Mouse (Mus musculus): Measurements from ENCODE around the gene Tcp1. TPM values are rescaled to one million over a fixed set of nuclear protein-coding genes. Genes with fewer than 3 reads are reported as not detected.

The Tcp1 gene
- polyA plus RNA-seq, 1 experiment from 2014 or later, result 549 TPM

GRCm38 (mm10) chr17:12905810-12906209, 9.7 kb upstream of the Tcp1 start:
- Histone ChIP-seq H3K4me3 (ENCODE audit: low read depth, low read length) (no peak overlapping the region), H3K36me3 (ENCODE audit: control insufficient read depth, insufficient read depth, low read length) (peaks cover 5% of the 10 kb centered on the region), H3K9me3 (ENCODE audit: control insufficient read depth, low read length) (no peaks in the 10 kb centered on the region), H3K4me1 (replicated peaks; ENCODE audit: control insufficient read depth, insufficient read depth, low read length) (no peaks in the 10 kb centered on the region), H3K4me2 (no peak overlapping the region), H3K27me3 (replicated peaks; ENCODE audit: control insufficient read depth, insufficient read depth, low read length) (no peaks in the 10 kb centered on the region), H3K9ac (ENCODE audit: low read depth, low read length) (no peak overlapping the region), H3K27ac (ENCODE audit: low read depth, low read length) (no peak overlapping the region)
- ATAC-seq (replicated peaks; ENCODE audit: low FRiP score) (no peak), DNase-seq (ENCODE audit: low spot score) (no peak)
- WGBS, result 87% methylated on average over 4 of the region's 4 CpGs

- Histone ChIP-seq H3K4me2 (no peak overlapping the region), H3K9ac (ENCODE audit: low read depth, low read length) (no peak overlapping the region), H3K36me3 (ENCODE audit: control insufficient read depth, insufficient read depth, low read length) (peaks cover 8% of the 10 kb centered on the region), H3K27ac (ENCODE audit: low read depth, low read length) (no peak overlapping the region), H3K27me3 (replicated peaks; ENCODE audit: control insufficient read depth, insufficient read depth, low read length) (no peaks in the 10 kb centered on the region), H3K4me1 (replicated peaks; ENCODE audit: control insufficient read depth, insufficient read depth, low read length) (no peaks in the 10 kb centered on the region), H3K4me3 (ENCODE audit: low read depth, low read length) (no peak overlapping the region), H3K9me3 (ENCODE audit: control insufficient read depth, low read length) (no peaks in the 10 kb centered on the region)
- WGBS, result 91% methylated on average over 9 of the region's 9 CpGs
- DNase-seq (ENCODE audit: low spot score) (no peak), ATAC-seq (replicated peaks; ENCODE audit: low FRiP score) (no peak)
Observed at GRCm38 (mm10) chr17:12906436-12906835, 9.1 kb upstream of the Tcp1 start.

DNA sequence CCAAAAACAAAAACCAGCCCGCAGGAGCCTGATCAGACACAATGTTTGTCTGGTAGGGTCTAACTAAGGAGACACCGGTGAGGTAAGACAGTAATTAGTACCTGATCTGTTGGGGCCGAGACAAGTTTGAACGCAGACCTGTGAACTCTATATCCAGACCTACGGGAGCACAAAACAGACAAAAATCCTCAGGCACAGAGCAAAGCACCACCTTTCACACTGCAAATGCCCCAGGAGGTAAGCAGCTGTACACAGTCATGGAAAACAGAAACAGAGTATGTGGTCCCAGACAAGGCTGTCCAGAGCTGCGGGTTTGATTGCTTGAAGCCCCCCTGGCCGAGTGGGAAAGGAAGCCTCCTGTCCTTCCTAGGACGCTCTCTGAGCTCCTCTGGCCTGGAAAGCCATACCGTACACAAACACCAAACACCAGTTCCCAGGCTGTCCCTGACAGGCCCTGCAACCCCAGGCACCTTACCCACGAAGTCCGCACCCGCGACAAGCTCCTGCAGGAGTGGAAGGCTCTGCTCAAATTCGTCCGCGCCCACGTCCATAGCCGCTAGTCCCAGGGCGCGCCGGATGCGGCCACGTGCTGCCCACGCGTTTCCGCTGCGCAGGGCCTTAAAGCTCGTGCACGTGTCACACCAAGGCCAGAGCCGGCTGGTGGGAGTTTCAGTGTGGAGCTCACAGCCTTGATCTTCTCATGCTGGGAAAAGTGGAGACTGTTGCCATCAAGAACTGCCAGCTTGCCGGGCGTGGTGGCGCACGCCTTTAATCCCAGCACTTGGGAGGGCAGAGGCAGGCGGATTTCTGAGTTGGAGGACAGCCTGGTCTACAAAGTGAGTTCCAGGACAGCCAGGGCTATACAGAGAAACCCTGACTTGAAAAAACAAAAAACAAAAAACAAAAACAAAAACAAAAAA, 5.9 kb upstream of the Tcp1 start, which contains the start of gene Pnldc1:
TSS of gene Pnldc1 (minus strand) at position 870 of the 920 bp plus-strand sequence.
- 80% methylated on average over 35 of the region's 35 CpGs for WGBS
- no peak within 1 kb of the TSS for H3K4me3 ChIP-seq (ENCODE audit: low read depth, low read length)
- H3K36me3 ChIP-seq (ENCODE audit: control insufficient read depth, insufficient read depth, low read length), result peaks cover 17% of the 10 kb centered on the region
- H3K9ac ChIP-seq (ENCODE audit: low read depth, low read length), result no peak within 1 kb of the TSS
- H3K27ac ChIP-seq (ENCODE audit: low read depth, low read length), result no peak within 1 kb of the TSS
- no peak for DNase-seq (ENCODE audit: low spot score)
- H3K4me2 ChIP-seq, result no peak within 1 kb of the TSS
- no peaks in the 10 kb centered on the region for H3K27me3 ChIP-seq (replicated peaks; ENCODE audit: control insufficient read depth, insufficient read depth, low read length)
- no peaks in the 10 kb centered on the region for H3K9me3 ChIP-seq (ENCODE audit: control insufficient read depth, low read length)
- ATAC-seq (replicated peaks; ENCODE audit: low FRiP score), result peak; percentile 21; the same call in 1 of the 2 replicates
- H3K4me1 ChIP-seq (replicated peaks; ENCODE audit: control insufficient read depth, insufficient read depth, low read length), result no peaks in the 10 kb centered on the region

GRCm38 (mm10) chr17:12910391-12910790, 5.1 kb upstream of the Tcp1 start:
- Histone ChIP-seq H3K36me3 (ENCODE audit: control insufficient read depth, insufficient read depth, low read length) (peaks cover 17% of the 10 kb centered on the region), H3K4me3 (ENCODE audit: low read depth, low read length) (no peak overlapping the region), H3K4me2 (no peak overlapping the region), H3K4me1 (replicated peaks; ENCODE audit: control insufficient read depth, insufficient read depth, low read length) (0 out of 2 replicates have a peak, but pooled peaks cover 2% of the 10 kb centered on the region), H3K9me3 (ENCODE audit: control insufficient read depth, low read length) (no peaks in the 10 kb centered on the region), H3K27ac (ENCODE audit: low read depth, low read length) (no peak overlapping the region), H3K27me3 (replicated peaks; ENCODE audit: control insufficient read depth, insufficient read depth, low read length) (no peaks in the 10 kb centered on the region), H3K9ac (ENCODE audit: low read depth, low read length) (no peak overlapping the region)
- 88% methylated on average over 8 of the region's 8 CpGs for WGBS
- ATAC-seq (replicated peaks; ENCODE audit: low FRiP score) (no peak), DNase-seq (ENCODE audit: low spot score) (no peak)

GRCm38 (mm10) chr17:12915881-12916583, 531 bp downstream of the Tcp1 start, which contains the start of gene Mrpl18:
Gene Mrpl18, minus strand, starts transcription at chr17:12916345.
- DNase-seq (ENCODE audit: low spot score) (peak; percentile 99), ATAC-seq (replicated peaks; ENCODE audit: low FRiP score) (peak; percentile 98)
- H3K4me1 ChIP-seq (replicated peaks; ENCODE audit: control insufficient read depth, insufficient read depth, low read length), result peaks cover 4% of the 10 kb centered on the region; the same call in 1 of the 2 replicates
- WGBS, result under 1% methylated on average over 56 of the region's 56 CpGs
- H3K27ac ChIP-seq (ENCODE audit: low read depth, low read length), result peak within 1 kb of the TSS; percentile 95
- no peaks in the 10 kb centered on the region for H3K27me3 ChIP-seq (replicated peaks; ENCODE audit: control insufficient read depth, insufficient read depth, low read length)
- peaks cover 39% of the 10 kb centered on the region for H3K36me3 ChIP-seq (ENCODE audit: control insufficient read depth, insufficient read depth, low read length)
- no peaks in the 10 kb centered on the region for H3K9me3 ChIP-seq (ENCODE audit: control insufficient read depth, low read length)
- H3K4me2 ChIP-seq, result peak within 1 kb of the TSS; percentile 90
- H3K4me3 ChIP-seq (ENCODE audit: low read depth, low read length), result peak within 1 kb of the TSS; percentile 93
- H3K9ac ChIP-seq (ENCODE audit: low read depth, low read length), result peak within 1 kb of the TSS; percentile 100

DNA sequence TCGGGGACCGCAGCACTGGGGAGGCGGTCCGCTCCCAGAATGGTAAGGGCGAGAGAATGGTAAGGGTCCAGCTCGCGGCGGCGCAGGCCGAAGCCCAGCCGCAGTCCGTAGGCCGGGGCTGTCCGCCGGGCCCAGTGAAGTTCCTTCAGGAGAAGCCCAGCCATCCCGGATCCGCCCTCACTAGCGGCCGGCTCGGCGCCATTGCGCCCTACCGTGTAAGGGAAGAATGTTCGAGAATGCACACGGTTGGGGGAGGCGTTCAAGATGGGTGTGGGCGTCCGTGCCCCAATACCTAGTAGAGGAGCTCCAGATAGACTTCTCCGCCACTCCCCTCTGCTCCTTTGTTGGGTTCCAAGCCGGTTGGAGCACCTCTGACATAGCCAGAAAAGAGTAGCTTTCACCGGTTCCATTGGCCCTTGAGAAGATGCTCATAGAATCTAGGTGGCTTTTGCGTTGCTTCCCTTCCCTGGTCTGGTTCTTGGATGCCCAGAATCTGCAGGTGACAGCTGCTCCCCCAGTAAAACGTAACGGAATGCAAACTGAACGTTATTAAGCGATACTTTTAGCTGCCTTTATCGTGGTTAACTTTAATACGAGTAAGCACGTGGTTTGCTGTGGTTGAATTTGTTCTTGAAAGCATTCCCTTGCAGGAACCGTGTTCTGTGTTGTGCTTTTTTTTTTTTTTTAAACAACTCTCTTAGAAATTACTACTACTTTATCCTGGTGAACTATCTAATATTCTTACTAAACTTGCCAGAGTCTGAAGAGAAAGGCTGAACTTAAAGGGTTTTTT, 1.3 kb downstream of the Tcp1 start:
- Histone ChIP-seq H3K27ac (ENCODE audit: low read depth, low read length) (peak overlapping the region; percentile 95), H3K4me2 (peak overlapping the region; percentile 66), H3K27me3 (replicated peaks; ENCODE audit: control insufficient read depth, insufficient read depth, low read length) (no peaks in the 10 kb centered on the region), H3K9me3 (ENCODE audit: control insufficient read depth, low read length) (no peaks in the 10 kb centered on the region), H3K4me3 (ENCODE audit: low read depth, low read length) (peak overlapping the region; percentile 93), H3K4me1 (replicated peaks; ENCODE audit: control insufficient read depth, insufficient read depth, low read length) (peaks cover 4% of the 10 kb centered on the region; the same call in 1 of the 2 replicates), H3K9ac (ENCODE audit: low read depth, low read length) (peak overlapping the region; percentile 100), H3K36me3 (ENCODE audit: control insufficient read depth, insufficient read depth, low read length) (peaks cover 39% of the 10 kb centered on the region)
- ATAC-seq (replicated peaks; ENCODE audit: low FRiP score) (peak; percentile 77), DNase-seq (ENCODE audit: low spot score) (no peak)
- WGBS, result under 1% methylated on average over 40 of the region's 40 CpGs

DNA sequence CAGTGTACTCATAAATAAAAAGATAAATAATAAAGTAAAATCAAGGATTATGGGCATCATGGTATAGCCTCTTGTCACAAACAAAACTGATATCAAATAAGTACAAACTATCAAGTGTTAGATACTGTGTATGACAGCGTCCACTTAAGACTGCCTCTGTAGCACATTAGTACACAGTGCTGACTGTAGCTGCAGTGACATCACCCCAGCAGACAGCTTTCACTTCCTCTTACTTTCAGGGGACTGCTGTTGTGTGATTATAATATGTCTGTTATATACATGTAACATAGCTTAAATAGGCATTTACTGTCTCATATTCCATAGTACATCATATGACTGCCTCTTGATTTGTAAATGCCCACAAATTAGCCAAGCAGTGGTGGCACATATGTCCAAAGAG, 5.6 kb downstream of the Tcp1 start:
- H3K4me2 ChIP-seq, result no peak overlapping the region
- DNase-seq (ENCODE audit: low spot score) (no peak), ATAC-seq (replicated peaks; ENCODE audit: low FRiP score) (no peak)
- no peak overlapping the region for H3K9ac ChIP-seq (ENCODE audit: low read depth, low read length)
- H3K27me3 ChIP-seq (replicated peaks; ENCODE audit: control insufficient read depth, insufficient read depth, low read length), result no peaks in the 10 kb centered on the region
- peaks cover 58% of the 10 kb centered on the region for H3K36me3 ChIP-seq (ENCODE audit: control insufficient read depth, insufficient read depth, low read length)
- 97% methylated on average over 1 of the region's 1 CpGs for WGBS
- H3K27ac ChIP-seq (ENCODE audit: low read depth, low read length), result no peak overlapping the region
- no peak overlapping the region for H3K4me3 ChIP-seq (ENCODE audit: low read depth, low read length)
- H3K9me3 ChIP-seq (ENCODE audit: control insufficient read depth, low read length), result no peaks in the 10 kb centered on the region
- H3K4me1 ChIP-seq (replicated peaks; ENCODE audit: control insufficient read depth, insufficient read depth, low read length), result peaks cover 3% of the 10 kb centered on the region; the same call in 1 of the 2 replicates

GRCm38 (mm10) chr17:12925001-12925400, 9.5 kb downstream of the Tcp1 start:
- H3K36me3 ChIP-seq (ENCODE audit: control insufficient read depth, insufficient read depth, low read length), result peaks cover 48% of the 10 kb centered on the region
- H3K27ac ChIP-seq (ENCODE audit: low read depth, low read length), result no peak overlapping the region
- H3K27me3 ChIP-seq (replicated peaks; ENCODE audit: control insufficient read depth, insufficient read depth, low read length), result no peaks in the 10 kb centered on the region
- DNase-seq (ENCODE audit: low spot score) (no peak), ATAC-seq (replicated peaks; ENCODE audit: low FRiP score) (peak; percentile 30; the same call in 1 of the 2 replicates)
- no peak overlapping the region for H3K4me3 ChIP-seq (ENCODE audit: low read depth, low read length)
- no peak overlapping the region for H3K9ac ChIP-seq (ENCODE audit: low read depth, low read length)
- no peak overlapping the region for H3K4me2 ChIP-seq
- H3K4me1 ChIP-seq (replicated peaks; ENCODE audit: control insufficient read depth, insufficient read depth, low read length), result no peaks in the 10 kb centered on the region
- no peaks in the 10 kb centered on the region for H3K9me3 ChIP-seq (ENCODE audit: control insufficient read depth, low read length)
- 90% methylated on average over 3 of the region's 3 CpGs for WGBS
